Mouse (Mus musculus) lung, adult 10 weeks (tissue): ENCODE measurements around the gene Slc22a21. TPM values are rescaled to one million over a fixed set of nuclear protein-coding genes. Genes with fewer than 3 reads are reported as not detected.

ENCODE experiments used
- polyA plus RNA-seq: library from polyadenylated mRNA; stranded (reverse); fragments of 350-450 nt; fragmentation: Illumina TruSeq; extraction: RNeasy Lipid Tissue Mini Kit (QIAGEN cat#74804); gene quantifications from one replicate; pipeline ENCODE4 v1.2.3, GENCODE M21; 2014; ENCODE audit warnings: low read depth, low replicate concordance; ENCODE audit not compliant: insufficient read depth

Slc22a21 gene
- 1.1 TPM for polyA plus RNA-seq

DNA sequence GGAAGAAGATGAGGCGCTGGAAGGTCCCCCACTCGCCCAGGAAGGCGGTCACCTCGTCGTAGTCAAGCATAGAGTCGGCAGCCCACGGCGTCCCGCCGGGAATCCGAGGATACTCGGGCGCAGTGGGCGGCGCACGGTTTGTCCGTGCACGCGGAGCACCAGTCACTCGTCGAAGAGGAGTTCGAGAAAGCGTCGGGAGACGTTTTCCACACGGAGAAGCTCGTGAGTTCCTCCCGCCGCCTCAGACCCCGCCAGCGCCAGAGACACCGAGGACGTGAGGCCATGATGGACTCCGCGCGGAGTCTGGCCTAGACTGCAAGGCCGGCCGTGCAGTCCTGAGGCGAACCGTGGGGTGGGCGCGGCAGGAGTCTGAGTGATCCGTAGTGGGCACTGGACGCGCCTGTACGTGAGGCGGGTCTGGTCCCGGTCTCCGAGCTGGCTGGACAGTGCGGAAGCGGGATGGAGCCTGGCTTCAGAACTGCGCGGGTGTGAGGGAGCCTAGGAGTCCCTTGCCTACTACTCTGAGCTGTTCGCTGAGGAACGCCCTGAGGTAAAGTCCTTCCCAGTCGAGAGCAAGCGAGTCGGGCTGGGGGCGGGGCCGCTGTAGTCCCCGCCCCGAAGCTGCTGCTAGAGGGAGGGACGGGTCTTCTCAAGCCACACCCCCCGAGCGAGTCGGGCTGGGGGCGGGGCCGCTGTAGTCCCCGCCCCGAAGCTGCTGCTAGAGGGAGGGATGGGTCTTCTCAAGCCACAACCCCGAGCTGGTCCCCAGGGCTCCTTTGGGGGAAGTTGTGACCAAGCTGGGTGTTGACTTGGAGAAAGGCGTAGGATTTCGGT is at the start of gene Slc22a21:
Slc22a21 (minus strand) TSS at position 545 of the 834 bp plus-strand sequence.

DNA sequence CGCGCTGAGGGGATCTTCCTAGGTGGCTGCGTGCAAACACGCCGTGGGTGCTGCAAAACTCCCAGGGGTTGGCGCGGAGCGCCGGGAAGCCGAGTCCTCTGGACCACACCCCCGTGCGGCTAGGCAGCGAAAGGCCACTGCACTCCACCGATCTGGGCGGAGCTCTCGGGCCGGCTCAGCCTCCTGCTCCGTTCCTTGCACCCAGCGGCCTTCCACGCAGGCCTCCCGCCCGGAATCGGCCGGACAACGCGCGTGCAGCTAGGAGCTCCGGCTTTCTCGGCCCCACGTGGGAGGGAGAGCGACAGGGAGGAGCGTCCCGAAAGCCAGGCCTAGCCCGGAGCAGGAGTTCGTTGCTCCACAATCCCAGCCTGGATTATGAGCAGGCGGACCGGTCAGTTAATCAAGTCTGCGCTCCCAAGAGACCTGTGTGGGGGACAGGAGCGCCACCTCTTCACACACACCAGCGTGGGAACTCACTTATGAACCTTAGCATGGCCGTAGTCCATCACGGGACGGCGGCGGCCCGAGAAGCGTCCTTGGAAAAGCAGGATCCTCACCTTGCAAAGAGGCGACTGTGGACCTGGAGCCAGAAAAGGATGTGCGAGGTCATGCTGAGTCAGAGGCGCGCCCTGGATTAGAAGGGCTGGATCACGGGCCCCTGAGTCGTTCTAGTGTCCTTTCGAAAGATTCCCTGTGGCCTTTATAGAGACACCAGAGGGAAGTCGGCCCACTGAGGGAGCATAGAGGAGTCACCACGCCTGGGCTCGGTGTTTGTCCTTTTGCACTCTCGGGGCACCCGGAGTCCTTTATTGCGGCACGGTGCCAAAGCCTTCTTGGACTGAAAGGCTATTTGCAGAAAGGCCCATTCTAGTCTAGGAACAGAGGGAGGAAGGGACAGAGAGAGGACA is 48.2 kb upstream of the Slc22a21 start, which contains the start of gene Slc22a4:
Slc22a4 (minus strand) TSS at position 47 of the 908 bp plus-strand sequence.

Other genes starting within 250 kb of the Slc22a21 start
- 67.9 TPM for gene Irf1, start 210.3 kb downstream of the Slc22a21 start, polyA plus RNA-seq
- 2.8 TPM for gene Gm17334, start 207.1 kb downstream of the Slc22a21 start, polyA plus RNA-seq
- 18.5 TPM for gene Gm12216, start 121.1 kb downstream of the Slc22a21 start, polyA plus RNA-seq
- 15.4 TPM for gene Slc22a5, start 88.7 kb downstream of the Slc22a21 start, polyA plus RNA-seq
- 1.8 TPM for gene Slc22a4, start 47.8 kb upstream of the Slc22a21 start, polyA plus RNA-seq
- 10.8 TPM for gene Pdlim4, start 88.7 kb upstream of the Slc22a21 start, polyA plus RNA-seq
- gene P4ha2, start 119.8 kb upstream of the Slc22a21 start, polyA plus RNA-seq: 28.2 TPM